Mouse (Mus musculus) CH12.LX (cell line): Measurements from ENCODE around the gene Cit.

Source experiments
- BHLHE40 ChIP-seq: IDR thresholded peaks from 2 replicates; pipeline ENCODE4 v1.6.1; 2011; ENCODE audit warnings: mild to moderate bottlenecking, low read depth, low read length, improper control_type of control experiment
- CTCF ChIP-seq, 2 experiments: IDR thresholded peaks in 1 of 2; conservative IDR thresholded peaks in 1 of 2; 2 replicates each; pipeline ENCODE4 v1.5.1; 2011 to 2012; ENCODE audit warnings: low read depth in 2 of 2, low read length in 2 of 2, improper control_type of control experiment in 1 of 2, inconsistent platforms in 1 of 2, mild to moderate bottlenecking in 1 of 2, moderate library complexity in 1 of 2
- E2F4 ChIP-seq: IDR thresholded peaks from 2 replicates; pipeline ENCODE4 v1.6.1; 2011; ENCODE audit warnings: low read depth, low read length, improper control_type of control experiment; ENCODE audit not compliant: insufficient replicate concordance
- EP300 ChIP-seq: IDR thresholded peaks from 2 replicates; pipeline ENCODE4 v1.6.1; 2011; ENCODE audit warnings: low read length, improper control_type of control experiment
- GABPA ChIP-seq: IDR thresholded peaks from 2 replicates; pipeline ENCODE4 v1.6.1; 2012; ENCODE audit warnings: low read depth, low read length, improper control_type of control experiment, inconsistent platforms; ENCODE audit not compliant: insufficient replicate concordance
- POLR2A ChIP-seq: IDR thresholded peaks from 2 replicates; pipeline ENCODE4 v1.6.1; 2011; ENCODE audit warnings: low read depth, mild to moderate bottlenecking, improper control_type of control experiment, low read length
- POLR2AphosphoS2 ChIP-seq: IDR thresholded peaks from 2 replicates; pipeline ENCODE4 v1.6.1; 2011; ENCODE audit warnings: low read depth, low read length, improper control_type of control experiment
- RAD21 ChIP-seq: IDR thresholded peaks from 2 replicates; pipeline ENCODE4 v1.6.1; 2011; ENCODE audit warnings: low read depth, mild to moderate bottlenecking, low read length, improper control_type of control experiment, moderate library complexity
- SIN3A ChIP-seq: IDR thresholded peaks from 2 replicates; pipeline ENCODE4 v1.6.1; 2012; ENCODE audit warnings: low read length, improper control_type of control experiment, inconsistent platforms
- ZNF384 ChIP-seq: IDR thresholded peaks from 2 replicates; pipeline ENCODE4 v1.6.1; 2012; ENCODE audit warnings: low read depth, low read length, improper control_type of control experiment, inconsistent platforms

GRCm38 (mm10) chr5:116009884-116010627, 165.0 kb downstream of the Cit start:
- TF ChIP-seq POLR2A (no peak), BHLHE40 (no peak), CTCF (conservative IDR thresholded peaks at IDR 0.05 in 1 of 2, IDR thresholded peaks at IDR 0.05 in 1 of 2; ENCODE audit: low read depth in 2 of 2, low read length in 2 of 2) (no peak), E2F4 (no peak), POLR2AphosphoS2 (peak; percentile 53; the same call in 1 of the 2 replicates), ZNF384 (no peak), EP300 (no peak), GABPA (no peak), SIN3A (no peak), RAD21 (no peak)
